ENCODE assay signal across 8 mouse cellular contexts in the genomic region with DNA sequence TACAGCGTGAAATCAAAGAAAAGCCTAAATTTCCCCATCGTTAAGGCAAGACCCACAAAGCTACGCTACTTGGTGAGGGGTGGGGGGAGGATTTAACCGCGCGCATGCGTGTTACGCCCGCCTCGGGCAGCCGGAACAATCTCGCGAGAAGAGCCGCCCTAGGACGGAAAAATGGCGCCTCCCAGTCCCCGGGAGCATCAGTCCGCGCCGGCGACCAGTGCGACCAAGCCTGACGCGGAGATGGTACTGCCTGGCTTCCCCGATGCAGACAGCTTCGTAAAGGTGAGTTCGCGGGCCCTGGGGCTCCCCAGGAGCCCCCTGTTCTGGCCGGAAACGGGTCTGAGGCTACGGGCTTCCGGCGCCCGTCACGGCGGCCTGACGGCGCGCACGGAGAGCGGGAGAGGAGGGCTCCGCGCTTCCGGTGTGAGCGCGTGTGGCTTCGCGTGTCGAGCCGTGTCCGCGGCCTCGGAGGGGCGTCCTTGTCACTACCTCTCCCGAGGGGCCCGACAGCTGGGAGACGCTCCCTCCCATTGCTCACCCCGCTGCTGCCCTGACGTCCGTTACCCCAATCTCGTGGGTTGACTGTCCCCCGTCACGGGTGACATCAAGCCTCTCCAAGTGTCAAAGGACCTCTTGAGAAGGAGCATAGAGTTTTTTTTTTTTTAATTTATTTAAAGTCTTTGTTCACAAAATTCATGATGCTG. TPM values are rescaled to one million over a fixed set of nuclear protein-coding genes. Genes with fewer than 3 reads are reported as not detected.
DNase-seq lines count a peak whose midpoint lies in the region; ATAC-seq lines count a peak whose summit lies in the region.

A gene (plus strand): TSS at position 133 of the 704 bp plus-strand sequence.

- peak; percentile 92 for ATAC-seq in forebrain, embryonic 11.5 days (replicated peaks; ENCODE audit: low FRiP score)
- peak; percentile 92 for ATAC-seq in heart, embryonic 16.5 days (replicated peaks; ENCODE audit: extremely low read depth, insufficient read depth, low FRiP score)
- ATAC-seq in liver, embryonic 15.5 days (ENCODE audit: insufficient read depth): peak; percentile 93
- ATAC-seq in neural tube, embryonic 12.5 days (ENCODE audit: low FRiP score, low read depth): peak; percentile 92

- no peaks in the 10 kb centered on the region for H3K27me3 ChIP-seq in forebrain, embryonic 11.5 days (ENCODE audit: control insufficient read depth, insufficient read depth, low read length)
- H3K27me3 ChIP-seq in heart, embryonic 16.5 days (ENCODE audit: control insufficient read depth, insufficient read depth, low read length): no peaks in the 10 kb centered on the region
- no peaks in the 10 kb centered on the region for H3K27me3 ChIP-seq in liver, embryonic 15.5 days
- H3K27me3 ChIP-seq in neural tube, embryonic 12.5 days (replicated peaks): no peaks in the 10 kb centered on the region

- peak; percentile 83 to 85 for DNase-seq in CD8-positive naive resting alpha-beta T cell, adult 2 months (ENCODE audit: low read depth in 2 of 2, low spot score in 2 of 2)
- DNase-seq in c-Kit-positive CD71-negative TER-119-negative erythroid progenitor cells, embryonic 14.5 days (ENCODE audit: low read depth): peak; percentile 60
- DNase-seq in forebrain, embryonic 11.5 days (ENCODE audit: low spot score): peak; percentile 95
- DNase-seq in kidney, postnatal 36 days: peak; percentile 89 to 93
- peak; percentile 80 for DNase-seq in telencephalon, adult 2 months (ENCODE audit: low read depth, low spot score)

- H3K9ac ChIP-seq in forebrain, embryonic 11.5 days (ENCODE audit: low read length): peak within 1 kb of the TSS; percentile 95
- peak within 1 kb of the TSS; percentile 98 for H3K9ac ChIP-seq in heart, embryonic 16.5 days (ENCODE audit: low read length)
- peak within 1 kb of the TSS; percentile 90 for H3K9ac ChIP-seq in liver, embryonic 15.5 days
- peak within 1 kb of the TSS; percentile 91 for H3K9ac ChIP-seq in neural tube, embryonic 12.5 days

- peaks cover 3% of the 10 kb centered on the region; the same call in 1 of the 2 replicates for H3K4me1 ChIP-seq in forebrain, embryonic 11.5 days (replicated peaks; ENCODE audit: control insufficient read depth, insufficient read depth, low read length)
- H3K4me1 ChIP-seq in heart, embryonic 16.5 days (ENCODE audit: control insufficient read depth, insufficient read depth, low read length): peaks cover 9% of the 10 kb centered on the region
- peaks cover 16% of the 10 kb centered on the region for H3K4me1 ChIP-seq in liver, embryonic 15.5 days (replicated peaks)
- peaks cover 3% of the 10 kb centered on the region; the same call in 1 of the 2 replicates for H3K4me1 ChIP-seq in neural tube, embryonic 12.5 days

- H3K27ac ChIP-seq in forebrain, embryonic 11.5 days (ENCODE audit: low read depth, low read length): peak within 1 kb of the TSS; percentile 87
- H3K27ac ChIP-seq in heart, embryonic 16.5 days (ENCODE audit: low read length): peak within 1 kb of the TSS; percentile 91
- peak within 1 kb of the TSS; percentile 82 for H3K27ac ChIP-seq in liver, embryonic 15.5 days (replicated peaks)
- H3K27ac ChIP-seq in neural tube, embryonic 12.5 days: peak within 1 kb of the TSS; percentile 83

- H3K36me3 ChIP-seq in forebrain, embryonic 11.5 days (ENCODE audit: control insufficient read depth, insufficient read depth, low read length): peaks cover 15% of the 10 kb centered on the region
- H3K36me3 ChIP-seq in heart, embryonic 16.5 days (ENCODE audit: control insufficient read depth, insufficient read depth): peaks cover 57% of the 10 kb centered on the region
- peaks cover 47% of the 10 kb centered on the region for H3K36me3 ChIP-seq in liver, embryonic 15.5 days (replicated peaks)
- H3K36me3 ChIP-seq in neural tube, embryonic 12.5 days: peaks cover 69% of the 10 kb centered on the region

- under 1% methylated on average over 63 of the region's 63 CpGs for WGBS in forebrain, embryonic 11.5 days
- under 1% methylated on average over 63 of the region's 63 CpGs for WGBS in heart, embryonic 16.5 days
- under 1% methylated on average over 63 of the region's 63 CpGs for WGBS in liver, embryonic 15.5 days (ENCODE audit: insufficient replicate concordance)
- under 1% methylated on average over 63 of the region's 63 CpGs for WGBS in neural tube, embryonic 12.5 days

- H3K9me3 ChIP-seq in forebrain, embryonic 11.5 days (ENCODE audit: control insufficient read depth, low read length): no peaks in the 10 kb centered on the region
- no peaks in the 10 kb centered on the region for H3K9me3 ChIP-seq in heart, embryonic 16.5 days (replicated peaks; ENCODE audit: control insufficient read depth, low read length)
- no peaks in the 10 kb centered on the region for H3K9me3 ChIP-seq in liver, embryonic 15.5 days (replicated peaks)
- H3K9me3 ChIP-seq in neural tube, embryonic 12.5 days: no peaks in the 10 kb centered on the region

- H3K4me3 ChIP-seq in forebrain, embryonic 11.5 days (ENCODE audit: low read depth, low read length): peak within 1 kb of the TSS; percentile 83
- peak within 1 kb of the TSS; percentile 94 for H3K4me3 ChIP-seq in heart, embryonic 16.5 days (ENCODE audit: low read length)
- peak within 1 kb of the TSS; percentile 94 for H3K4me3 ChIP-seq in liver, embryonic 15.5 days (replicated peaks)
- peak within 1 kb of the TSS; percentile 76 for H3K4me3 ChIP-seq in neural tube, embryonic 12.5 days

- H3K4me2 ChIP-seq in forebrain, embryonic 11.5 days (ENCODE audit: low read depth, low read length, severe bottlenecking): peak within 1 kb of the TSS; percentile 73
- H3K4me2 ChIP-seq in heart, embryonic 16.5 days (ENCODE audit: low read depth, low read length): peak within 1 kb of the TSS; percentile 73
- H3K4me2 ChIP-seq in liver, embryonic 15.5 days: peak within 1 kb of the TSS; percentile 95
- H3K4me2 ChIP-seq in neural tube, embryonic 12.5 days (replicated peaks): peak within 1 kb of the TSS; percentile 68

RNA-seq across cellular contexts. Expression of the gene that starts here (rescaled TPM):
- 99.1 and 108 TPM in 2 replicates for polyA plus RNA-seq in forebrain, embryonic 11.5 days (2014; fragmentation: Nextera tagmentation; extraction: Ambion mirVana)
- polyA plus RNA-seq in heart, embryonic 16.5 days (2015; fragmentation: Nextera tagmentation; extraction: Ambion mirVana): 69.3 and 70.2 TPM in 2 replicates
- polyA plus RNA-seq in liver, embryonic 15.5 days (2015; fragmentation: Nextera tagmentation; extraction: Ambion mirVana): 31.9 and 34.1 TPM in 2 replicates
- polyA plus RNA-seq in neural tube, embryonic 12.5 days (2016; fragmentation: Nextera tagmentation; extraction: Ambion mirVana): 88.3 and 95.6 TPM in 2 replicates

Comparison
In these comparisons a context has a peak if more than half of its experiments do, and no peak if none do; other contexts are left out.
1. Peak in every context shown above with its lines: DNase-seq, ATAC-seq, H3K4me3 ChIP-seq and H3K27ac ChIP-seq.